ENCODE assay signal across 10 mouse cellular contexts in the genomic region with DNA sequence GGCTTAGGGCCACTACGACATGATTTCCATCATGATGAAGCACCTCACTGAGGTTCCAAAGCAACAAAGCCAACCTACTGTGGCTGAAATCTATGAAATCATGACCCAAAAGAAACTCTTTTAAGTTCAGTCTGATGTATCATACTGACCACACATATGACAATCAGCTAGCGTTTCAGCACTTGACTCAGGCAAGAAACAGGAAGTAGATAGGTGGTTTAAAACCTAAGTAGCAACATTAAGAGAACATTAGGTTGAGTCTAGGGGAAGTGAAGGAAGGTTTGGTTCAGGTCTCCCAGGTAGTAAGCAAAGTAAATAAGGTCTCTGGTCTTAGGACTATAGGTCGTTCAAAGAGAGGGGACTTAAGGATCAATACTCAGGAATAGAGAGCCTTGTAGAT. TPM values are rescaled to one million over a fixed set of nuclear protein-coding genes. Genes with fewer than 3 reads are reported as not detected.
DNase-seq lines count a peak whose midpoint lies in the region; ATAC-seq and TF ChIP-seq lines count a peak whose summit lies in the region.
"Had no signal": no experiment of that assay in that cellular context is flagged by ENCODE, and none has a peak within 500 bp of the region (broad histone marks: within the 10 kb centered on the region; RNA-seq: fewer than 3 reads in every experiment).

No protein-coding gene starts in this region.

- H3K27ac ChIP-seq in left cerebral cortex, adult 2 months: no peak overlapping the region
- H3K27ac ChIP-seq in embryonic fibroblast, embryonic 13.5 days (ENCODE audit: insufficient read depth, low read length): no peak overlapping the region
- H3K27ac ChIP-seq in limb, embryonic 11.5 days (replicated peaks; ENCODE audit: low read depth, low read length): no peak overlapping the region
- no peak overlapping the region for H3K27ac ChIP-seq in neural tube, embryonic 12.5 days

- peak overlapping the region; percentile 81 for H3K4me2 ChIP-seq in limb, embryonic 11.5 days (ENCODE audit: low read depth, severe bottlenecking)
- peak overlapping the region; percentile 86 for H3K4me2 ChIP-seq in neural tube, embryonic 12.5 days (replicated peaks)

- DNase-seq in left cerebral cortex, adult 2 months (ENCODE audit: extremely low spot score in 1 of 2, low spot score in 2 of 2): no peak
- DNase-seq in left cerebral cortex, postnatal 25 days (ENCODE audit: low spot score in 2 of 2): no peak
- no peak for DNase-seq in limb, embryonic 11.5 days (ENCODE audit: low spot score)
- no peak for DNase-seq in left cerebral cortex, postnatal 4 days
- DNase-seq in adrenal gland, postnatal 4 days (ENCODE audit: low spot score in 2 of 2): no peak
- DNase-seq in urinary bladder, postnatal 14 days (ENCODE audit: low spot score): no peak
- DNase-seq: adrenal gland, adult 8-10 months; layer of hippocampus, postnatal 36 days had no signal

- no peak for ATAC-seq in limb, embryonic 11.5 days (ENCODE audit: insufficient number of reproducible peaks, low FRiP score, low TSS enrichment, low read depth)
- ATAC-seq in neural tube, embryonic 12.5 days (ENCODE audit: low FRiP score, low read depth): no peak

- peak overlapping the region; percentile 0; the same call in 1 of the 2 replicates for H3K9ac ChIP-seq in limb, embryonic 11.5 days (ENCODE audit: low read length)
- no peak overlapping the region; the same call in 1 of the 2 replicates for H3K9ac ChIP-seq in neural tube, embryonic 12.5 days

- no peaks in the 10 kb centered on the region for H3K9me3 ChIP-seq in limb, embryonic 11.5 days (ENCODE audit: control insufficient read depth, low read length)
- H3K9me3 ChIP-seq in neural tube, embryonic 12.5 days: no peaks in the 10 kb centered on the region

- no peaks in the 10 kb centered on the region for H3K4me1 ChIP-seq in embryonic fibroblast, embryonic 13.5 days (ENCODE audit: control insufficient read depth, insufficient read depth, low read length)
- H3K4me1 ChIP-seq in limb, embryonic 11.5 days (ENCODE audit: control insufficient read depth, insufficient read depth, low read length): 0 out of 2 replicates have a peak, but pooled peaks cover 5% of the 10 kb centered on the region
- H3K4me1 ChIP-seq in neural tube, embryonic 12.5 days: peaks cover 14% of the 10 kb centered on the region

- peaks cover 16% of the 10 kb centered on the region for H3K36me3 ChIP-seq in limb, embryonic 11.5 days (ENCODE audit: control insufficient read depth, insufficient read depth, low read length)
- peaks cover 21% of the 10 kb centered on the region for H3K36me3 ChIP-seq in neural tube, embryonic 12.5 days

- no peaks in the 10 kb centered on the region for H3K27me3 ChIP-seq in limb, embryonic 11.5 days (ENCODE audit: control insufficient read depth, insufficient read depth, low read length)
- H3K27me3 ChIP-seq in neural tube, embryonic 12.5 days (replicated peaks): no peaks in the 10 kb centered on the region

- intact Hi-C loops in left cerebral cortex, adult 2 months (cut with DNase I): no loop called here
- intact Hi-C loops in left cerebral cortex, postnatal 25 days (cut with DNase I): no loop called here
- intact Hi-C loops in left cerebral cortex, postnatal 4 days (cut with DNase I): no loop called here

- no peak for TF ChIP-seq POLR2A in embryonic fibroblast, embryonic 13.5 days (IDR thresholded peaks at IDR 0.05; ENCODE audit: low read depth, low read length)

- TF ChIP-seq CTCF in left cerebral cortex, adult 2 months (IDR thresholded peaks at IDR 0.05): no peak
- TF ChIP-seq CTCF in embryonic fibroblast, embryonic 13.5 days (IDR thresholded peaks at IDR 0.05; ENCODE audit: borderline replicate concordance, insufficient read depth, low read length): no peak

- 70% methylated on average over 3 of the region's 3 CpGs for WGBS in limb, embryonic 11.5 days
- WGBS in neural tube, embryonic 12.5 days: 72% methylated on average over 3 of the region's 3 CpGs

- peak overlapping the region; percentile 97 for H3K4me3 ChIP-seq in left cerebral cortex, adult 2 months
- H3K4me3 ChIP-seq in embryonic fibroblast, embryonic 13.5 days (ENCODE audit: insufficient read depth, low read length): peak overlapping the region; percentile 100
- H3K4me3 ChIP-seq in limb, embryonic 11.5 days (ENCODE audit: low read depth, low read length): peak overlapping the region; percentile 62
- no peak overlapping the region for H3K4me3 ChIP-seq in neural tube, embryonic 12.5 days

RNA-seq across cellular contexts. Expression of a gene that starts 1.0 kb away (rescaled TPM):
- total RNA-seq in left cerebral cortex, adult 2 months (2021): 100 to 1,000 TPM in 1 of 2 experiments, 10 to 100 TPM in 1; 95.1 to 104 TPM
- 100 to 1,000 TPM; 107 TPM for total RNA-seq in left cerebral cortex, postnatal 25 days (2021)
- polyA plus RNA-seq in embryonic fibroblast, embryonic 13.5 days (2011; ENCODE audit: insufficient read length, low read depth, missing spikeins): 192 and 197 TPM in 2 replicates
- 88.3 and 88.6 TPM in 2 replicates for polyA plus RNA-seq in limb, embryonic 11.5 days (2014; fragmentation: Nextera tagmentation; extraction: Ambion mirVana)
- 74.4 and 75.0 TPM in 2 replicates for polyA plus RNA-seq in neural tube, embryonic 12.5 days (2016; fragmentation: Nextera tagmentation; extraction: Ambion mirVana)
- 100 to 1,000 TPM; 121 to 134 TPM for total RNA-seq in left cerebral cortex, postnatal 4 days (2021)
- 100 to 1,000 TPM; 149 to 166 TPM for total RNA-seq in adrenal gland, postnatal 4 days (2021)

RNA-seq across cellular contexts. Expression of a gene that starts 22.1 kb away (rescaled TPM):
- total RNA-seq in left cerebral cortex, adult 2 months (2021): 10 to 100 TPM; 16.6 to 18.9 TPM
- 10 to 100 TPM; 17.4 to 19.3 TPM for total RNA-seq in left cerebral cortex, postnatal 25 days (2021)
- polyA plus RNA-seq in embryonic fibroblast, embryonic 13.5 days (2011; ENCODE audit: insufficient read length, low read depth, missing spikeins): 17.0 and 20.2 TPM in 2 replicates
- polyA plus RNA-seq in limb, embryonic 11.5 days (2014; fragmentation: Nextera tagmentation; extraction: Ambion mirVana): 42.5 and 45.6 TPM in 2 replicates
- 22.4 and 23.1 TPM in 2 replicates for polyA plus RNA-seq in neural tube, embryonic 12.5 days (2016; fragmentation: Nextera tagmentation; extraction: Ambion mirVana)
- total RNA-seq in left cerebral cortex, postnatal 4 days (2021): 10 to 100 TPM; 19.8 to 22.0 TPM
- 10 to 100 TPM; 41.2 to 43.4 TPM for total RNA-seq in adrenal gland, postnatal 4 days (2021)

RNA-seq across cellular contexts. Expression of a gene that starts 22.4 kb away (rescaled TPM):
- 10 to 100 TPM; 82.0 to 93.4 TPM for total RNA-seq in left cerebral cortex, adult 2 months (2021)
- total RNA-seq in left cerebral cortex, postnatal 25 days (2021): 10 to 100 TPM; 89.7 to 92.4 TPM
- polyA plus RNA-seq in embryonic fibroblast, embryonic 13.5 days (2011; ENCODE audit: insufficient read length, low read depth, missing spikeins): 162 and 173 TPM in 2 replicates
- 484 and 488 TPM in 2 replicates for polyA plus RNA-seq in limb, embryonic 11.5 days (2014; fragmentation: Nextera tagmentation; extraction: Ambion mirVana)
- 253 and 263 TPM in 2 replicates for polyA plus RNA-seq in neural tube, embryonic 12.5 days (2016; fragmentation: Nextera tagmentation; extraction: Ambion mirVana)
- 100 to 1,000 TPM; 109 to 118 TPM for total RNA-seq in left cerebral cortex, postnatal 4 days (2021)
- 100 to 1,000 TPM; 227 to 231 TPM for total RNA-seq in adrenal gland, postnatal 4 days (2021)

RNA-seq across cellular contexts. Expression of a gene that starts 30.4 kb away (rescaled TPM):
- total RNA-seq in left cerebral cortex, adult 2 months (2021): not detected
- total RNA-seq in left cerebral cortex, postnatal 25 days (2021): not detected
- not detected in 2 replicates for polyA plus RNA-seq in embryonic fibroblast, embryonic 13.5 days (2011; ENCODE audit: insufficient read length, low read depth, missing spikeins)
- polyA plus RNA-seq in limb, embryonic 11.5 days (2014; fragmentation: Nextera tagmentation; extraction: Ambion mirVana): 0.40 TPM in 1 of 2 replicates, not detected in the other
- not detected in 2 replicates for polyA plus RNA-seq in neural tube, embryonic 12.5 days (2016; fragmentation: Nextera tagmentation; extraction: Ambion mirVana)
- under 1 TPM in 1 of 2 experiments, not detected in 1; 0.88 TPM for total RNA-seq in left cerebral cortex, postnatal 4 days (2021)
- total RNA-seq in adrenal gland, postnatal 4 days (2021): not detected
- total RNA-seq: adrenal gland, adult 8-10 months; layer of hippocampus, postnatal 36 days had no signal

RNA-seq across cellular contexts. Expression of a gene that starts 42.3 kb away (rescaled TPM):
- under 1 TPM; 0.47 to 0.57 TPM for total RNA-seq in left cerebral cortex, adult 2 months (2021)
- total RNA-seq in left cerebral cortex, postnatal 25 days (2021): under 1 TPM in 1 of 2 experiments, not detected in 1; 0.69 TPM
- not detected in 2 replicates for polyA plus RNA-seq in embryonic fibroblast, embryonic 13.5 days (2011; ENCODE audit: insufficient read length, low read depth, missing spikeins)
- polyA plus RNA-seq in limb, embryonic 11.5 days (2014; fragmentation: Nextera tagmentation; extraction: Ambion mirVana): not detected in 2 replicates
- polyA plus RNA-seq in neural tube, embryonic 12.5 days (2016; fragmentation: Nextera tagmentation; extraction: Ambion mirVana): 0.30 TPM in 1 of 2 replicates, not detected in the other
- total RNA-seq in left cerebral cortex, postnatal 4 days (2021): 1 to 10 TPM; 2.7 to 3.3 TPM
- under 1 TPM; 0.28 to 0.31 TPM for total RNA-seq in adrenal gland, postnatal 4 days (2021)
